Mouse (Mus musculus) gastrocnemius, postnatal 10 days (tissue): Measurements from ENCODE around the gene Hoxb7. TPM values are rescaled to one million over a fixed set of nuclear protein-coding genes. Genes with fewer than 3 reads are reported as not detected.
A peak's percentile ranks its signal among the peaks of the same experiment; 100 is the strongest.

ENCODE experiments used
- DNase-seq: peaks from one replicate; pipeline ENCODE4 v3.0.0; 2021; ENCODE audit warnings: mixed read lengths
- long read RNA-seq, 2 experiments: library from polyadenylated mRNA; stranded (forward); transcript quantifications; one replicate each; pipeline ENCODE4 v2.0.0; 2021
- total RNA-seq, 2 experiments: library from RNA; stranded (reverse); gene quantifications; 2 replicates each; pipeline ENCODE4 v1.2.3; 2021

The Hoxb7 gene
- 1 to 10 TPM; 1.6 to 1.9 TPM for total RNA-seq
- long read RNA-seq, experiment 1, partial matches to known transcripts, result 0 of 2 reads
- long read RNA-seq, experiment 1, other reads (novel, unspliced or antisense), result 0 of 2 reads
- long read RNA-seq, experiment 2, partial matches to known transcripts, result 0 of 2 reads
- long read RNA-seq, experiment 2, other reads (novel, unspliced or antisense), result 0 of 2 reads

DNA sequence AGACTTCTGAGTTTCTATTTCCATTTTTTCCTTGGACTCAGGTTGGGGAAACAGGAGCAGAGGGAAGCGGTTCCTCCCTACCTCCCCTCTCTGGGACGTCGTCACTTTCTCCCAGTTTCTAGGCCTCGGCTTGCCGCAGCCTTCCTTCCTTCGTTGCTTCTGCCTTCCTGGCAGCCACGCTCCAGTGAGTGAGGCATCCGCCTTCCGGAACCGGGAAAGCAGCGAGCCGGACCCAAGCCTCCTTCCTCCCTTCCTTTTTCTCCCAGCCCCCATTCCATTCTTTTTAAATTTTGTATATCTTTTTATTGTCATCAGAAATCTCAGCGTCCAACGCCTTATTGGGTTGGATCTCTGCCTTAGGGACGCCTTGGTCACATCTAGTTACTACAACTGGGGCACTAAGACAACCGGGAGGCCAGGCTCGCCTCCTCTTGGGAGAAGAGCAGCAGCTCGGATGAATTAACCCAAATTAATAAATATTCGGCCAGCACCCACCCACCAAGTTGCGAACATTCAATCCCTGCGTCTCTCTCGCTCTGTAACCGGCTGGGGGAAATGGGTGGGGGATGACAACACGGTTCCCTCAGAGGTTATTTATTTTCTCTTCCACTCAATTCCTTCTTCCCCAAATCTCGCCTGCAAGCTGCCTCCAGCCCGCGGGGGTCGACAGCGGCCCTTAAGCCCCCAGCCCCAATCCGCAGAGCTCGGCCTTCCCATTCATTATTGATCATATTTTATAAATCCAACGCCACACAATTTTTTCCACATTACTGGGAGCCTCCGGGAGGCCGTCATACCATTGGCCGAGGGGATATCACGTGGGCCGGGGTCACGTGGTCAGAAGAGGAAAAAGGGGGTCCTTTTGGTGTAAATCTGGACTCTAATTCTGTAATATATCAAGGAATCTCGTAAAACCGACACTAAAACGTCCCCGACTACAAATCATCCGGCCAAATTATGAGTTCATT lies at the start of gene Hoxb7:
Hoxb7 (plus strand) TSS at position 853 of the 968 bp plus-strand sequence.
- no peak for DNase-seq

DNA sequence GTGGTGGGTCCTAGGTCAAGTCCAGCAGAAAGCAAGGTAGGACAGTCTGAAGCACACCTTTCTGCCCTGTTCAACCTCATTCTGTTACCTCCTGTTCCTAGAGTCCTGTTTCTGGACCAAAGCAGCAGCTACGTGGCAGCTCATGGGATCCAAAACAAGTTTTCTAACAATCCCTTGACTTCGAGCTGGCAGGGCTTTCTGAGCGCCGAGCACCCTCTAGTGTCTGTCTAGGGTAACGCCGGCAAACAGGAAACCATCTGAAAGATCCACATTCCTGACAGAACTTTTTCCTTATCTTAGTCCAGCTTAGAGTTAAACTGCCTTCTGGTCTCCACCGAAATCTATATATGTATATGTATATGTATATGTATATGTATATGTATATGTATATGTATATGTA lies 46.2 kb upstream of the Hoxb7 start:
- DNase-seq, result peak; percentile 47

DNA sequence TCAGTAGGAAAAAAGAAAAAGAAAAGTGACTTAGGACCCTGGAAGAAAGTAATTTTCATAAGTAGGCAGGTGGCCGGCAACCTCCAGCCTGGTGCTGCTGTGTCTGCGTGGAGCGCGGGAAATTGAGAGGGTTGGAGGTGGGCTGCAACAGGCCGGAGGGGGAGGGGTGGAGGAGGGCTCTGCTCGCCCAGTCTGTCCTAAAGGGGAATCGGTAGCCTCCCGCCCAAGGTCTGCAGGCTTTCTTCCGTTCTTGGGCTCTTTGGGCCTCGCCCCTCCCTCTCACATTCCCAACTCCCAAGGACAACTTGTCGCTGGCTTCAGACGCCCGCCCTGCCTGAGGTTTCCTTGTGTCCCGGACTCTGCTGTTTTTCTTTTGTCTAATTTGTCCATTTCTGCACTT lies 35.5 kb upstream of the Hoxb7 start:
- no peak for DNase-seq

DNA sequence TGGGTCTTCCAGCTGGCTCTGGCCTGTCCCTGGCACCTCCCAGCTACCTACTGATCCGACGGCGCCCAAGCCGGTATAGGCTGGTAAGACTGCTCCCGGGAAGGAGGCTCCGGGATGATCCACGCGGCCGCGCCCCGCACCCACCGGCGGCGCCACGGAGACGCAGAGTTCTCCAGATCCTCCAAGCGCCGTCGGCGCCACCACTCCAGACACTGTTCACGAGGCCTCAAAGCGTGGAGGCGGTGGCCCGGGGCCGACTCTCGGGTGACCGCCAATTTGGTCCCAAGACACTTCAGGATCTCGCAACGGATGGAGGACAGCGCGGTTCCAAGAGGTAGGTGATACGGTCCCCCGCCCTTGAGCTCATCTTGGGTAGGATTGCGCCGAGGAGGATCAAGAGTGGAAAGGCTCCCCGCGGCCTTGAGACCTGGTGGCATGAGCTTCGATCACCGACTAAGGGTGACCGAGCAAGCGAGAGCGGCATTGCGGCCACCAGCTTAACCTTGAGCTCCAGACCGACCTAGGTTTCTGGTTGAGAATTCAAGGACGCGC lies 34.9 kb upstream of the Hoxb7 start:
- DNase-seq, result peak; percentile 7

DNA sequence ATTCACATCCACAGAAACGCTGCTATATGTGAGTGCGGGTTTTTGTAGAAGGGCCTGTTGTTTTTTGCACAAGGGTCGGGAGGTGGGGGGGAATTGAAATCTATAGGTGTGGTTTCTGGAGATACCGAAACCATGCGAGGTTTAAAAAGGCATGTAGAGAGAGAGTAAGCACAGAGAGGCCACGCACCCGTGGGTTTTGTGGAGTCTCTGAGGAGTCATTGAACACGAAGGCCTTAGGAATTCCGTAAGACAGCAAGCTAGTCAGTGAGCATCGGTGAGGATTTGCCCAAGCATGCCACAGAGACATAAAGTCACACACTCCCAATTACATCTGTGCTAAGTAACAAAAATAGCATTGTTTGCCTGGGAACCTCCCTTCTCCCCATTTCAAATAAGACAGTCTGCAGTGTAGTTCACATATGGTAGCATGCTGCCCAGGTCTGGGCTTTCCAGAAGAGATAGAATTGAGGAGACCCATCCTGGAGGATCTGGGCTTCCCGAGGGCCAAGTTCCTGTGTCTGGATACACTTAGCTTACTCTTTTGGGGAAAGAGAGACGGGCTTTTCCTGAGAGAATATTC lies 33.8 kb upstream of the Hoxb7 start:
- DNase-seq, result no peak

DNA sequence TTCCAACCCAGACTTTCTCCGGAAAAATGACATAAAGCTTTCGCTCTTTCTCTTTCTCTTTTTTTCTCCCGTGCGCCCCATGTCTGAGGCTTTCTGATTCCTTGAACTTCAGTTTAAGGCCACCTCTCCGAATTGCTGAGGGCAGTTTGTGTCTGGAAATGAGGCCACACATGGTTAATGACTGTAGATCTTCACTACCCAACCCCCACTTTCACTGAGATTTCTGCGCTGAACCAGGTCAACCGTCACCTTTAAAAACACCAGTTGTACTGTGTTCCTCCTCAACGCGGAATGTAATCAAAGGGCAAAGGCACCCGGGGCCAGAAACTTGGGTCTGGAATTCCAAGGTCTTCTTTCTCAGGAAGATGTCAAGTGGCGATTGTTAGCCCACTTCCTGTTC lies 32.2 kb upstream of the Hoxb7 start:
- DNase-seq, result no peak

DNA sequence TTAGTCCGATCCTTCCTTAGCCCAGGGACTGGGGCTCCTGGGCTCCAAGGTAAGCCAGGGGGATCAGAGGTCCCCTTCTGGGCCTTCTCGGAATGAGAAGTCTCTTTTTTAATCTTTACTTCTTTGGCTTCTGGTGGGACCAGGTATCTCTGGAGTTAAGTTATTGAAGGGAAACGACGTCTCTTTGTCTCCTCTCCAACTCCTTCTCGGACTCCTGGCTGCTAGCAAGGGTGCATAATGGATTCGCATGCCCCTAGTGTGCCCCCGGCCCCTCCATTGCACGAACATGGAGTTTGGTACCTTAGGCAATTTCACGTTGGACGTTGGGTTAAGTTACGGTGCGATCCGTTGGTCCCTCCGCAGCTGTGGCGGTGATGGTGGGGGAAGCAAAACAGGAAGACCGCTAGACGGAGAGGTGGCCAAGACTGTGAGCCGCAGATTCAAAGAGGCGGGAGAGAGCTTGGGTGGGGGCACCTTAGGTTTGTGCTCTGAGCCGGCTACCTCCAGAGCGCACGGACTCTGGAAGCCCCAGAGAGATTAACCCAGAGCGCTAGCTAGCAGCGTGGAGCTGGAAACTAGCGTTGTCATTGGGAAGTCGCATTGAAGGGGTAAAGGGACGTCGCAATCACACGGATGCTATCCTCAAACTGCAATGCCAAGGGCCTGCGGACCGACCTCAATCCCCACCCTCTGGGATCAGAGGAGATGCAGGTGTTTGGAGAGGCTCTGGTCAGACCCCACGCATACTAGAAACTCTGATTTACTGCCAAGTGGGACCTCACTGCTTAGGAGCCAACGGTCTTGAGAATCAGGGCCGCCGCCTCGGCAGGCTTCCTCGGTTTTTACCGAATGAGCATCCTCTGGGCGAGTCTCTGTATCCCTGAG lies 31.1 kb upstream of the Hoxb7 start:
- no peak for DNase-seq

DNA sequence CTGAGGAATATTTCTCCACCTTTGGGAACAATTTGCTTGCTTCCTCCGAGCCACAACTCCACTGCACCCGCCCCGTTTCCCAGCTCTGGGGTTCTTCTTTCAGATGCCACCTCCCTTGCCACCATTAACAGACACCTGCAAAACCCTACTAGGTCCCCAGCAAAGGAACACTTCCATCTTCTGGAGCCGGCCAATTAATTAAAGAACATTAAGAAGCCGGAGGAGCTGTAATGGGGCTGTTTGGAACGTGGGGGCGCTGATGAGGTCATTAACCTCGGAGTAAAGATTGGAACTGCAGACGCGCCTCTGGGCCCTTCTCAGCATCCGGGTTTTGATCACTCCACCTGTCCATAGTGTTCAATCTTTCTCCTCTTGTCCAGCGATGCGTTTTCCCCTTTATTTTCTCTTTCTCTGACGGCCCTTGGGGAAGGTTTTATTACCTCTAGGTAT lies 30.4 kb upstream of the Hoxb7 start:
- no peak for DNase-seq

DNA sequence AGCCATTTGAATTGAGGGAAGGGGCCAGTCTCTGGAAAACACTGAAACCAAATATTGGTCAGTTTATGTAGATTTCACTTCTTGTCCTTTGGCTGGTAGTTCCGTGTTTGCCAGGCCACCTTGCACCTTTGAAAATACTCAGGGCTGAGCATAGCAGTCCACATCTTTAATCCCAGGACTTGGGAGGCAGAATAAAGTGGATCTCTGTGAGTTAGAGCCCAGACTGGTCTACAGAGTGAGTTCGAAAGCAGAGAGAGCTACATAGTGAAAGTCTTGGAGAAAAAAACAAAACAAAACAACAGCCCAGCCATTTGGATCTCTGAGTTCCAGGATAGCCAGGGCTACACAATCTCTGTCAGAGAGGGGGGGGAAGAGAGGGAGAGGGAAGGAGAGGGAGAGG lies 29.3 kb upstream of the Hoxb7 start:
- no peak for DNase-seq

DNA sequence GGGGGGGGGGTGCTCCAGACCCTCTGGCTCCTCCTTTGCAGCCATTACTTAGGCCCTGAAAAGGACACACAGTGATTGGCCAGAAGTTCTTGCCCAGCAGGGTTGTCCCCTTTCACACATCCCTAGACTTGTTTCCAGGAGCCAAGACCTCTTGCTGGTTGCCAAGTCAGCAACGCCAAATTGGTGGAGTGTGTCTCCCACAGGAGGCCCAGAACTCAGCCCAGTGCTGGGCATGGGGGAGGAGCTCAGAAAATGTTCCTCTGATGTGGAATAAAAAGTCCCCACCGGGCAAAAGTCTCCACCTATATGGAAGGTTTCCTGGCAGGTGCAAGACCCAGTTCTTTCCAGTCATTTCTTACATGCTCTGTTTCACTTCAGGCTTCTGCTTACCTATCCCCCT lies 27.4 kb upstream of the Hoxb7 start:
- no peak for DNase-seq

DNA sequence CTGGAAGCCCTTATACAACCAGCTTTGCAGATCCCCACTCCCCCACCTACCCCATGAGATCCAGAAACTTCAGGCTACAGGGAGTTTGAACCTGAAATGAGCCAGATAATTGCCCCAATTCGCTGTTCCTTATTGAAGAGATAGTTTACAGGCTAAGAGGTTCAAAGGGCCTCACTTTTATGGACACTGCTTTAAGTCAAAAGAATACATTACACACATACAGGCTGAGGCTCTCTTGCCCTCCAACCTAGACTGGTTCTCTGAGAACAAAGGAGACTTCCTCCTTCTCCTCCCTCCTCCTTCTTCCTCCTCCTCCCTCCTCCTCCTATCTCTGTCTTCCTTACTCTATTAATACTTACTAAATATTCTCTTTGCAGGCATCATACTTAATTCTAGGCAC lies 26.9 kb upstream of the Hoxb7 start:
- no peak for DNase-seq

DNA sequence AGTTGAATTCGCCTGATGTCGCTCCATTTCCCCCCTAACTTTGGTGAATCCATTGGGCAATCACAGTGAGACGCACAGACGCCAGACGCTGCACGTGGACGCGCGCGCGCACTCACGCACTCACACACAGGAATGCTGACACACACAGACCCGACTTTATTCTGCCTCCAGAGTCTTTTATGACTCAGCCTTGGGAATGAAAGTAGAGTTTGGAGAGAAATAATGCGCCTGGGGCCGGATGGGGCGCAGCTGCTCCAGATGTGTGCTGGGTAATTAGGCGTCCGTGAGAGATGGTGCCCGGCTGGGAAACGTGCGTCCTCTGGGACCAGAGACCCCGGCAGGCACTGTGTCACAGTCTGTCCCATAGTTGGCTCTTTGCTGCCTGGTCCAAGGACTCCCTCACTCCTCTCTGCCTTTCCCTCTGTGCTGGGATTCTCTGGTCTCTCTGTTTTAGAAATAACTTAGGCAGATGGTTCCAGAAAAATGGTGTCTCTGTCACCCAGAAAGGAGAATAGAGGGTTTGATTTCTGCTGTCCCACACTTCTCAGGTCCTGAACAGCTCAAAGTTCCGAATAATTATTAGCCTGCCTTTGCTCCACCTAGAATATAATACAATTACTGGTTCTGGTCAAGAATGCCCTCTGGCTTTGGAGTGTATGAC lies 26.0 kb upstream of the Hoxb7 start:
- no peak for DNase-seq

DNA sequence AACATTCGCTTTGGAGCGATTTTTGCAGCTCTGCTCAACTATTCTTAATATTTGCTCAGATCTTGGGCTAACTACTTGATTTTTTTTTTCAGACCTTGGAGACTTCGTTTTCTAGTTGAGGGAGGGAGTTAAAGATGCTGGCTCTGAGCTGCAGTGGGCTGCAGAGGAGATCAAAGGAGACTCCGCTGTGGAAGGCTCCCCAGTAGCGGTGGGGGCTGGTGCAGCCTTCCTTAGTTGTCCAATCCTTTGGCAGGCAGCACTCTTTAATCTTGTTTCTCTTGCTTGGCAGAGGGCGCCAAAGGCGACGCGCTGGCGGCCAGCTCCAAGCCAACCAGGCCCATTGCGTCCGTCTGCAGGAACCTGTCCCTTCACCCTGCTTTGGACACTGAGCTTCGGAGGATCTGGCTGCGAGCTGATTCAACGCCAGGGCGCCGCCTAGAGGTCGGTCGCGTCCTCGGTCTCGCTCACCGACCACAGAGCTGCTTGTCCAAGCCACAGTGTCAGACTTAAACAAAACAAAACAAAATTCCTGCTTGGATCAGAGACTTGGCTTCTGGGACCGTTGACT lies 25.0 kb upstream of the Hoxb7 start:
- peak; percentile 77 for DNase-seq

DNA sequence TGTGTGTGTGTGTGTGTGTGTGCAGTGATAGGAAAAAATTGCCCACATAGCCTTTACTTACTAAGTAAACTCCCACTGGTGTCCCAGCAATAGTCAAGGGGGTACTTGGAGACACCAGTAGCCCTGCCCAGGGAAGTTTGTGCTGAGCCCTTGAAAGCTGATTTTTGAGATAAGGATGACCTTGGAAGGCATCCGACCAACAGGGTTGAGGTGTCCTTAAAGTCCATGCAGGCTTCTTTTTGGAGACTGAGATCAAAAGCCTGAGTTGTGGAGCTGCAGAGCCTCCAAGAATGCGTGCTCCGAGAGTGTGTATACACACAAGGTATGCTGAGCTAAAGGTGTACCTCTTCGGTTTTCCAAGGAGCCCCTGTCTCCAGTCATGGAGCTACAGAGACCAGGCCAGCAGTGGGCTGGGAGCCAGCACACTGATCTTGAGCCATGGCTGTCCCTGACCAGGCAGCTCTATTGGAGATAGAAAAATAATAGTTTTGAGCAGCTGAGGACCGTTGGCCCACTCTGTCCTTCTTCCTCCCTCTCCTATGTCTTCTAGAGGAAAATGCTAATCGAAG lies 24.1 kb upstream of the Hoxb7 start:
- no peak for DNase-seq

DNA sequence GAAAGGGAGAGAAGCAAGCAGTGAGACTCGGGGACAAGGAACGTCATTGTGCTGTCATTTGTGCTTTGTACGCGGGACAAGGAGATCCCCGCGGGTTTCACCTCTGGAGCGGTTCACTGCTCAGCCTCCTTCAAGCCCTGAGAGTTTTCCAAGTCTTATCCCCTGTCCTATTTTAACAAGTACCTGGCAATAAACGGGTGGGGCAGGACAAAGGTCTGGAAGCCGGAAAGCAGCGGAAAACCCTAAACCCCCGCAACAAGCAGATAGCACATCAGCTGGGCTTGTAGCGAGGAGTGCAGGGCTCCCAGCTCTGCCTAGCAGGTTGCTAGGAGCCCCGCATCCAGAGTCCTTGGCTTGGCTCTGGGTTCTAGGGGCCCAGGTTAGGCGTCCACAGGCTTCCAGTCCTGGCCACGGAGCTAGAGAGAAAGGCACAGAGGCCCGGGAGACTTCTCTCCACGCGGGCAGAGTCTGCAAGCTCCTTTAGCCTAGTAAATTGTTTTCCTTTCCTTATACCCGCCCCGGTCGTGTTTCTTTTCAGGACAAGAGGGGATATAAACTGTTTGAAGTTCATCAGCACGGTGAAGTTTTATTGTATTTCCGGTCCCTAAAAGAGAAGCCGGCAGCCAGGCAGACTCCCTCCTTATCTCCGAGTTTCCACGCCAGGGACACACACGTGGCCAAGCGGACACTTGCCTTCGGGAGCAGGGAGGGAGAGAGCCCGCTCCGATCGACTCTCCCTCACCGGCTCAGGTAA lies 22.6 kb upstream of the Hoxb7 start:
- no peak for DNase-seq

DNA sequence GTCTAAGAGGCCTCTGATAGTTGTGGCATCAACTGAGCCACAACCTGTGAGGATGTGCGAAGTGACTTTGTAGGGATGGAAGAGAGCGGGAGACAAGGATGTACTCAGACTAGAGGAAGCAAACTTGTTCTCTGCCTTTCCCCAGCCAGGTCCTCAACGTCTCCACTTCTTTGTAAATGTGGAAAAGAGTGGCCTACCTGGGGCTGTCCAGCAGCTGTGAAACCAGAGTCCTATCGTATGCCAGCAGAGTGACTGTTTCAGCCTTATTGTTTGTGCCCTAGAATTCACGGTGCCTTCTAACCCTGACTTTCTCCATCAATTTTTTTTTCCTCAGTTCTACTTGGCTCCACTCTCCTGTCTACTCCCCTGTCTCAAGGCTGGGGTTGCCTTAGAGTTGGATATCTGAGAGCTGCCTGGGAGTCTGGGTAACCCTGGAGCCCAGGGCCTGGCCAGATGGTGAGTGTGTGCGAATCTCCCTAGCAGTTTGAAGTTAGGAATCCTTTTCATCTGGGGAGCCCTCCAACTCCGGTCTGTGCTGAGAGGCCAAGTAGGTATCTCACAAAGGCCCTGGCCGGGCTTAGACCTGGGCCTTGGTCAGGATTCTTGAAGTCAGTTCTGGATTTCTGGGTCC lies 21.9 kb upstream of the Hoxb7 start:
- DNase-seq, result no peak

DNA sequence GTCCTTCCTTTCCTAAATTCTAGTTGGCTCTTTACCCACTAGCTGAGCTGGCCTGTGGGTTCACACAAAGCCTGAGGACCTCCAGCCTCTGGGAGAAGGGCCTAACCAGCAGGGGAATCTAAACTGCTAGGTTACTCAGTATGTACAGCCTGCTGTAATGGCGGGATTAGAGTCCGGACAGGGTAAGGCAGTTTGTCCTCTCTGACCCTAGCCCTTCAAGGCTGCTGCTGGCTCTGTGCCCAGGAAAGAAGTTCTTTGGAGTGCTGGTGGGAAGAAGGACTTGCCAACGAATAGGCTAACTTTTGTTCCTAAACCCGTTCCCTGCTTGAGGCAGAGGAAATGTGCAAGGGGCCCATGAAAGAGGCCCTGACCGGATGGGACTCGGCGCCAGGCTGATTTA lies 20.5 kb upstream of the Hoxb7 start:
- DNase-seq, result no peak

DNA sequence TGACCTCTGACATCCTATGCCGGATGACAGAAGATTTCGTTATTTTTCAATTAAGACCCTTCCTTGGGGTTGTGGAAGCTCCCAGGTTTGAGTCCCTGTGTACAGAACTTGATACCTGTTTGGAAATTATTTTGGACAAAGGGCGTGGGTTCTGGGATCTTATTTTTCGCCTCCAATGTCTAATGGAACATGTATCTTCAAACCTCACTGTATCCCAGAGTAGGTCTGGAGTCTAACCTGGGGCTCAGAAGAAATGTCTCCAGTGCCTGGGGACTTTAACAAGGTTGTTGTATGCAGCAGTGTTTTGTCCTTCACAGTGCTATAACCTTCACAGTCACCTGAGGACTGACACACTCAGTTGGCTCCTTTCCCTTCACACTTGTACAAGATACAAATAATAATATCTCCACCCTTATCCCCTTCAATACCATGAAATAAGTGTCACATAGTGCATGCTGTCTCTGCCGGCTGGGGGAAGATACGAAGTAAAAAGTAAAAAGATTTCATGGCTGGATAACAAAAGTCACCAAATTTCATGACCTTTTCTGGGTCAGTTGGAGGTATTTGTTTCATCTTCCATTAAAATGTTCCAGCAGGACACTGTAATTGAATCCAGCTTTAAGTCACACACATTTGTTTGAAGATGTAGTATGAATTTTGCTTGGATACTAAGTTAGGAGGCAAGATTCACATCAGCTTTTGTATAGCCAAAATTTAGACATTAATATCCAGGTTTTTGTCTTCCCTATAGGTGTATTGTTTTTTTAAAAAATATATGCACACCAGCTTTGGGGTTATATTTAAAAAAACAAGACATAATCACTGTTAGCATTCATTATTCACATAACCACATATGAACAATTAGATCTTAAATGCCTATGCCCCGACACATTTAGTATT lies 19.2 kb upstream of the Hoxb7 start:
- no peak for DNase-seq
